Mouse (Mus musculus): ENCODE data around the gene Trp53i13.

The Trp53i13 gene

GRCm38 (mm10) chr11:77462283-77463100, 53.3 kb downstream of the Trp53i13 start, which contains the start of gene Coro6:
TSS of gene Coro6 (plus strand) at chr11:77462411.
- peak; percentile 80 for DNase-seq (ENCODE audit: low spot score)

GRCm38 (mm10) chr11:77461856-77462255, 53.9 kb downstream of the Trp53i13 start:
- no peak for DNase-seq (ENCODE audit: low spot score)

Data from embryo, embryonic 10.5 days (tissue).